Mouse (Mus musculus) stomach, postnatal 0 days (tissue): ENCODE measurements at regions not wholly inside any gene's neighbourhood (a gene's known extent, or its start where the extent isn't known, plus 50 kb on each side); places are given as distances from the start of the nearest gene placed in this dataset.

ENCODE experiments used
- ATAC-seq: fragments of 200-750 bp; cut with Nextera tagmentation; 2 replicates; pipeline ENCODE4 v1.8.0; 2017; ENCODE audit not compliant: low FRiP score, low TSS enrichment
- DNase-seq: peaks from one replicate; pipeline ENCODE4 v3.0.0-alpha.2; 2016; ENCODE audit warnings: low spot score
- H3K27ac ChIP-seq: fragments of 300-500 bp; sonication (generic); replicated peaks from 2 replicates; pipeline ENCODE4 v1.5.1; 2014; ENCODE audit warnings: mild to moderate bottlenecking, control low read depth
- H3K27me3 ChIP-seq: fragments of 300-500 bp; sonication (generic); 2 replicates; pipeline ENCODE4 v1.6.1; 2014; ENCODE audit warnings: low read length; ENCODE audit not compliant: control insufficient read depth, insufficient read depth
- H3K36me3 ChIP-seq: fragments of 300-500 bp; sonication (generic); 2 replicates; pipeline ENCODE4 v1.6.1; 2014; ENCODE audit warnings: low read length, mixed read lengths; ENCODE audit not compliant: control insufficient read depth, insufficient read depth
- H3K4me1 ChIP-seq: fragments of 300-500 bp; sonication (generic); replicated peaks from 2 replicates; pipeline ENCODE4 v1.6.1; 2014; ENCODE audit warnings: antibody characterized with exemption; ENCODE audit not compliant: control insufficient read depth, insufficient read depth
- H3K4me2 ChIP-seq: fragments of 300-500 bp; sonication (generic); replicated peaks from 2 replicates; pipeline ENCODE4 v1.6.1; 2014; ENCODE audit warnings: low read depth, mild to moderate bottlenecking, control low read depth, moderate library complexity
- H3K4me3 ChIP-seq: fragments of 300-500 bp; sonication (generic); 2 replicates; pipeline ENCODE4 v1.5.1; 2014; ENCODE audit warnings: low read depth, low read length, control low read depth
- H3K9ac ChIP-seq: fragments of 300-500 bp; sonication (generic); 2 replicates; pipeline ENCODE4 v1.6.1; 2014; ENCODE audit warnings: mild to moderate bottlenecking, low read length, control low read depth, mixed read lengths
- H3K9me3 ChIP-seq: fragments of 300-500 bp; sonication (generic); 2 replicates; pipeline ENCODE4 v1.6.1; 2016; ENCODE audit warnings: low read length; ENCODE audit not compliant: control insufficient read depth
- CTCF ChIP-seq: IDR thresholded peaks from 2 replicates; pipeline ENCODE4 v1.5.1; 2016; ENCODE audit warnings: antibody characterized with exemption, low read depth, mild to moderate bottlenecking, moderate library complexity
- EP300 ChIP-seq: optimal IDR thresholded peaks from 2 replicates; pipeline ENCODE3; 2016; ENCODE audit warnings: antibody characterized with exemption
- WGBS: fragments of 180-500 bp; shearing (Covaris S2); extraction: QIAGEN DNeasy Blood & Tissue Kit; methylation state at CpG from one replicate; pipeline ENCODE4 v1.1.7; 2014; 5-methylcytosine and 5-hydroxymethylcytosine counted together

DNA sequence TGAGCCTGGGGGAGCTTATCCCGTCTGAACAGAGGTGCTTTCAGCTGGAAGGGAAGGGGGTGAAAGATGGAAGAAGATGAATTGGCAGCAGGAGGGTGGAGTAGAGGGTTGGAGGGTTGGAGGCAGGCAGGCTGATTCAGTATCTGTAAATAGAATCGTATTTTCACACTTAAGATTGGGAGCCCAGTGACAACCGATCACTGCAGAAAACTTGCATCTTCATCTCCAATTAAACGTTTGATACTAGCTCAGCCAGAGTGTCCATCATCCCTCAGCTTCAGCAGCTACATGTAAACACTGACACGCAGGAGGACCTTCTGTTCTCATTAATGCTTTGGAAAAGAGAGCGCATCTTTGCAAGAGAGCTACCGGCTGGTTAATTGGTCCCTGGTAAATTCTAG is 67.2 kb upstream of the Gramd1b start:
- Histone ChIP-seq H3K4me2 (no peak overlapping the region), H3K9me3 (no peaks in the 10 kb centered on the region), H3K9ac (no peak overlapping the region), H3K4me3 (no peak overlapping the region), H3K27me3 (no peaks in the 10 kb centered on the region), H3K4me1 (no peaks in the 10 kb centered on the region), H3K27ac (no peak overlapping the region), H3K36me3 (no peaks in the 10 kb centered on the region)
- TF ChIP-seq EP300, result no peak
- TF ChIP-seq CTCF, result no peak
- ATAC-seq (no peak), DNase-seq (no peak)
- 66% methylated on average over 7 of the region's 7 CpGs for WGBS

DNA sequence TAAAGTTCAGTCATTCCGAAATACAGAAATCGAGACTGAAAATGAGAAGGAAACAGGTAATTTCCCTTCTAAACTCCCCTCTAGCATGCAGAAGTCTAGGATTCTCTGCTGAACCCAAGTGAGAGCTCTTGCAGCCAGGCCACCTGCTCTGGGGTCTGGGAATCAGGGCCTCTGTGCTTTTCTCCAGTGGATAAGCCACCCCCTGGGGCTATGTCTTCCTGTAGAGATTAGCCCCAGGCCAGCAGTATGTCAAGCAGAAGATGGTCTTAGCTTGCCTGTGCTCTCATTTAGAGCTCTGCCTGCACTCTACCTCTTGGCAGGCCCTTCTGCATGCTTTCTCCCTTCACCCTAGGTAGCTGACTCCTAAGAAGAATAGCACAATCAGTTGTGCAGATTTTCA is 56.2 kb upstream of the Gramd1b start:
- TF ChIP-seq CTCF (no peak), EP300 (no peak)
- 71% methylated on average over 2 of the region's 2 CpGs for WGBS

DNA sequence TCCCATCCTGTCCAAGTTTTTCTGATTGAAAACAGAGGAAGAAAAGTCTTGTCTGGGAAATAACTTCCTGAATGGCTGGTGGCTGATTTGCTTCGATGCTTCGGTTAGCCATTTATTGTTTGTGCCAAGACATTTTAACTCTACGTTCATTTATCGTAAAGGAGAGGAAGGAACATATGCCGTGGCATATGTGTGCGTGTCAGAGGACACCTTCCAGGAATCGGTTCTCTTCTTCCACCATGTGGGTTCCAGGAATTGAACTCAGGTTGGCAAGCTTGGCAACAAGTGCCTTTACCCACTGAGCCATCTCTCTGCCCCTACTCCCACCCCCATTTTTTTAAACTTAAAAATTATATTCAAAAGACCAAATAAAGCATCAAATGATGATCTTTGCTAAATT is 55.4 kb upstream of the Gramd1b start:
- Histone ChIP-seq H3K4me1 (no peaks in the 10 kb centered on the region), H3K27ac (no peak overlapping the region), H3K4me3 (no peak overlapping the region), H3K9ac (no peak overlapping the region), H3K9me3 (no peaks in the 10 kb centered on the region), H3K36me3 (no peaks in the 10 kb centered on the region), H3K4me2 (no peak overlapping the region), H3K27me3 (no peaks in the 10 kb centered on the region)
- WGBS, result 75% methylated on average over 7 of the region's 7 CpGs
- ATAC-seq (no peak), DNase-seq (no peak)
- no peak for TF ChIP-seq EP300
- TF ChIP-seq CTCF, result no peak

More for the DNA sequence above, 56.2 kb upstream of the Gramd1b start:
- no peak overlapping the region for H3K4me3 ChIP-seq
- H3K27me3 ChIP-seq, result no peaks in the 10 kb centered on the region
- no peak overlapping the region for H3K27ac ChIP-seq
- no peaks in the 10 kb centered on the region for H3K36me3 ChIP-seq
- ATAC-seq (no peak), DNase-seq (no peak)
- H3K9me3 ChIP-seq, result no peaks in the 10 kb centered on the region
- H3K4me2 ChIP-seq, result no peak overlapping the region
- no peaks in the 10 kb centered on the region for H3K4me1 ChIP-seq
- H3K9ac ChIP-seq, result no peak overlapping the region

DNA sequence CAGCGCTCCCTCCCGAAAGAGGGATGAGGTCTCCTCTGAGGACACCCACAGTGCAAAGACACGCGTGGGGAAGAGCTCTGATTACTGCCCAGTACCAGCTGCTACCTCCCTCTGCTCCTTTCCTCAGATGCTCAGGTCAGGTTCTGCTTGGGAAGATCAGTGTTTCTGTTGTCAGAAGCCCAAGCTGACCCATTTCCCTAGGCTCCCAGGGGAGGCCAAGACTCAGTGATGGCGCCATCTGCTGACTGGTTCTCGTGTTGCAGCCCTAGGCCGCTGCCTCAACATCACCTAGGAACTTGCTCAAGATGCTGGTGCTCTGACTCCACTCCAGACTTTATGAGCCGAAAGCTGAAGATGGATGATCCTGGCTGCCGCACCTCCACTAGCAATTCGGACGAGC is 52.4 kb upstream of the Gramd1b start:
- Histone ChIP-seq H3K9me3 (no peaks in the 10 kb centered on the region), H3K9ac (no peak overlapping the region), H3K36me3 (no peaks in the 10 kb centered on the region), H3K27ac (no peak overlapping the region), H3K4me3 (no peak overlapping the region), H3K4me2 (no peak overlapping the region), H3K27me3 (no peaks in the 10 kb centered on the region), H3K4me1 (no peaks in the 10 kb centered on the region)
- DNase-seq (peak; percentile 63), ATAC-seq (0 out of 2 replicates have a peak, but pooled peaks have one; percentile 24)
- TF ChIP-seq EP300 (no peak), CTCF (peak; percentile 81)
- 46% methylated on average over 11 of the region's 11 CpGs for WGBS

DNA sequence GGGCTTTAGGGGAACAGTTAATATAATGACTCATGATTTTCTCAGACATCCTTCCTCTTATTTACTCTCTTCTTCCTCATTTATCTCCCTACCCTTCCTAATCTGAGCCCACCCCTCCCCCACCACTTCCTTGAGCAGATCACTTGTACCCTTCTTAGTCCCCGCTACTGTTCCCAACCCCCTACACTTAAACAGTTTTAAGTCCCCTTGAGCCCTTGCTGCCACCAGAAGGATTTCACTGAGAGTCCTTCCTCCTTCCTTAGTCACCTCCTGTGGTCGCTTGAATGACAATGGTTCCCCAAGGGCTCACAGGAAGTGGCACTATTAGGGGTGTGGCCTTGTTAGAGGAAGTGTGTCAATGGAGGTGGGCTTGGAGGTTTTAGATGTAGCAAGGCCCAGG is 50.7 kb upstream of the Gramd1b start:
- ATAC-seq, result 0 out of 2 replicates have a peak, but pooled peaks have one; percentile 29
- TF ChIP-seq CTCF (no peak), EP300 (no peak)
- Histone ChIP-seq H3K9ac (no peak overlapping the region), H3K27me3 (no peaks in the 10 kb centered on the region), H3K4me1 (no peaks in the 10 kb centered on the region), H3K27ac (no peak overlapping the region), H3K4me3 (no peak overlapping the region), H3K4me2 (no peak overlapping the region), H3K9me3 (no peaks in the 10 kb centered on the region), H3K36me3 (no peaks in the 10 kb centered on the region)
- 61% methylated on average over 2 of the region's 2 CpGs for WGBS
- DNase-seq, result no peak
